Mouse (Mus musculus) CH12.LX (cell line): ENCODE data around the gene AI467606. TPM values are rescaled to one million over a fixed set of nuclear protein-coding genes. Genes with fewer than 3 reads are reported as not detected.

Experiments used
- DNase-seq: peaks from one replicate; pipeline ENCODE4 v3.0.0-alpha.2; 2013; ENCODE audit errors: extremely low read depth
- H3K27ac ChIP-seq: 2 replicates; pipeline ENCODE4 v1.5.1; 2012; ENCODE audit warnings: low read depth, mild to moderate bottlenecking, control low read depth, moderate library complexity; ENCODE audit not compliant: insufficient read depth
- H3K27me3 ChIP-seq: replicated peaks from 2 replicates; pipeline ENCODE3; 2012; ENCODE audit warnings: inconsistent platforms
- H3K36me3 ChIP-seq, 2 experiments: replicated peaks in 1 of 2; 2 replicates each; pipeline versions ENCODE3 to v1.6.1; 2012; ENCODE audit warnings: inconsistent platforms in 1 of 2, low read length in 1 of 2, mild to moderate bottlenecking in 1 of 2, mixed read lengths in 1 of 2, moderate library complexity in 1 of 2; ENCODE audit not compliant: control insufficient read depth in 1 of 2, insufficient read depth in 1 of 2
- H3K4me1 ChIP-seq, 2 experiments: 2 replicates each; pipeline ENCODE4 v1.6.1; 2012; ENCODE audit warnings: inconsistent platforms in 1 of 2, moderate library complexity in 1 of 2; ENCODE audit not compliant: insufficient read depth in 2 of 2, control insufficient read depth in 1 of 2
- H3K4me2 ChIP-seq: 2 replicates; pipeline ENCODE4 v1.6.1; 2012; ENCODE audit warnings: low read depth, mild to moderate bottlenecking, control low read depth; ENCODE audit not compliant: poor library complexity, insufficient read depth, severe bottlenecking
- H3K4me3 ChIP-seq, 3 experiments: fragments of 150-350 bp in 1 of 3; sonication (generic) in 1 of 3; replicated peaks in 1 of 3; 2 replicates each; pipeline versions ENCODE3 to v1.5.1; 2011 to 2012; ENCODE audit warnings: low read depth in 2 of 3, low read length in 2 of 3, mild to moderate bottlenecking in 2 of 3, moderate library complexity in 2 of 3, control low read depth in 1 of 3, improper control_type of control experiment in 1 of 3, inconsistent platforms in 1 of 3, mixed read lengths in 1 of 3; ENCODE audit not compliant: poor library complexity in 1 of 3
- H3K79me2 ChIP-seq: replicated peaks from 2 replicates; pipeline ENCODE4 v1.6.1; 2012; ENCODE audit warnings: mild to moderate bottlenecking, moderate library complexity; ENCODE audit not compliant: control insufficient read depth, poor library complexity, insufficient read depth, severe bottlenecking; ENCODE audit errors: extremely low read depth
- H3K9ac ChIP-seq: 2 replicates; pipeline ENCODE4 v1.6.1; 2012; ENCODE audit warnings: low read depth, mild to moderate bottlenecking, control low read depth, moderate library complexity; ENCODE audit not compliant: insufficient read depth
- H3K9me3 ChIP-seq: replicated peaks from 2 replicates; pipeline ENCODE3; 2012; ENCODE audit warnings: low read length, inconsistent platforms, mixed read lengths
- CHD2 ChIP-seq: IDR thresholded peaks from 2 replicates; pipeline ENCODE4 v1.6.1; 2011; ENCODE audit warnings: low read length, improper control_type of control experiment
- ELF1 ChIP-seq: IDR thresholded peaks from 2 replicates; pipeline ENCODE4 v1.6.1; 2014; ENCODE audit warnings: low read depth, mild to moderate bottlenecking, inconsistent platforms, low read length, improper control_type of control experiment
- EP300 ChIP-seq: IDR thresholded peaks from 2 replicates; pipeline ENCODE4 v1.6.1; 2011; ENCODE audit warnings: low read length, improper control_type of control experiment
- ETS1 ChIP-seq: conservative IDR thresholded peaks from 2 replicates; pipeline ENCODE4 v1.6.1; 2012; ENCODE audit warnings: low read depth, mild to moderate bottlenecking, inconsistent platforms, low read length, improper control_type of control experiment, moderate library complexity
- KAT2A ChIP-seq: IDR thresholded peaks from 2 replicates; pipeline ENCODE4 v1.6.1; 2012; ENCODE audit warnings: low read length, improper control_type of control experiment, inconsistent platforms; ENCODE audit not compliant: insufficient replicate concordance
- MAFK ChIP-seq: IDR thresholded peaks from 2 replicates; pipeline ENCODE4 v1.6.1; 2011; ENCODE audit warnings: low read length, improper control_type of control experiment; ENCODE audit not compliant: insufficient replicate concordance
- MAX ChIP-seq: IDR thresholded peaks from 2 replicates; pipeline ENCODE4 v1.6.1; 2011; ENCODE audit warnings: low read length, improper control_type of control experiment
- MEF2A ChIP-seq: IDR thresholded peaks from 2 replicates; pipeline ENCODE4 v1.6.1; 2014; ENCODE audit warnings: low read depth, mild to moderate bottlenecking, inconsistent platforms, low read length, improper control_type of control experiment, borderline replicate concordance
- MXI1 ChIP-seq: IDR thresholded peaks from 2 replicates; pipeline ENCODE4 v1.6.1; 2011; ENCODE audit warnings: mild to moderate bottlenecking, low read depth, low read length, improper control_type of control experiment
- MYC ChIP-seq: IDR thresholded peaks from 2 replicates; pipeline ENCODE4 v1.6.1; 2011; ENCODE audit warnings: low read depth, mild to moderate bottlenecking, improper control_type of control experiment, low read length
- NELFE ChIP-seq: IDR thresholded peaks from 2 replicates; pipeline ENCODE4 v1.6.1; 2011; ENCODE audit warnings: low read depth, low read length, improper control_type of control experiment
- NRF1 ChIP-seq: IDR thresholded peaks from 2 replicates; pipeline ENCODE4 v1.6.1; 2014; ENCODE audit warnings: low read depth, mild to moderate bottlenecking, inconsistent platforms, low read length, improper control_type of control experiment, moderate library complexity
- PAX5 ChIP-seq: IDR thresholded peaks from 2 replicates; pipeline ENCODE4 v1.6.1; 2012; ENCODE audit warnings: low read length, inconsistent platforms, mixed read lengths
- RAD21 ChIP-seq: IDR thresholded peaks from 2 replicates; pipeline ENCODE4 v1.6.1; 2011; ENCODE audit warnings: low read depth, mild to moderate bottlenecking, low read length, improper control_type of control experiment, moderate library complexity
- TCF12 ChIP-seq: IDR thresholded peaks from 2 replicates; pipeline ENCODE4 v1.6.1; 2014; ENCODE audit warnings: low read depth, mild to moderate bottlenecking, inconsistent platforms, low read length, improper control_type of control experiment
- UBTF ChIP-seq: IDR thresholded peaks from 2 replicates; pipeline ENCODE4 v1.6.1; 2012; ENCODE audit warnings: low read depth, mild to moderate bottlenecking, inconsistent platforms, low read length, improper control_type of control experiment, moderate library complexity
- ZC3H11A ChIP-seq: IDR thresholded peaks from 2 replicates; pipeline ENCODE4 v1.6.1; 2012; ENCODE audit warnings: low read depth, mild to moderate bottlenecking, inconsistent platforms, low read length, improper control_type of control experiment
- ZNF384 ChIP-seq: IDR thresholded peaks from 2 replicates; pipeline ENCODE4 v1.6.1; 2012; ENCODE audit warnings: low read depth, low read length, improper control_type of control experiment, inconsistent platforms
- dilution Hi-C: fragments of 300-500 bp; cut with MboI; formaldehyde crosslinking; loops from 2 replicates; pipeline ENCODE4 v1.14.3; 2020; ENCODE audit warnings: low sequenced_read_pairs; ENCODE audit not compliant: extremely low pct_unique_long_range_greater_than_20kb, extremely low pct_ligation_motif_present
- in situ Hi-C: fragments of 300-500 bp; cut with MboI; formaldehyde crosslinking; loops from 3 replicates; pipeline ENCODE4 v1.14.3; 2019; ENCODE audit warnings: low sequenced_read_pairs, low pct_ligation_motif_present, low pct_unique_long_range_greater_than_20kb, mixed read lengths
- polyA plus RNA-seq: library from polyadenylated mRNA; unstranded; fragments of >175 nt; gene quantifications from 2 replicates; pipeline ENCODE4 v1.2.1, GENCODE M21; 2012; ENCODE audit warnings: low read depth; ENCODE audit not compliant: insufficient read length
- total RNA-seq, 2 experiments: library from RNA; depleted of rRNA; stranded (reverse); fragments of 300-350 nt in 1 of 2; fragments of >200 nt in 1 of 2; gene quantifications; 2 replicates each; pipeline ENCODE4 v1.2.3; 2012 to 2014

Gene AI467606
- total and polyA plus RNA-seq, 3 experiments: 15.7 to 26.4 (median 20.5) TPM

DNA sequence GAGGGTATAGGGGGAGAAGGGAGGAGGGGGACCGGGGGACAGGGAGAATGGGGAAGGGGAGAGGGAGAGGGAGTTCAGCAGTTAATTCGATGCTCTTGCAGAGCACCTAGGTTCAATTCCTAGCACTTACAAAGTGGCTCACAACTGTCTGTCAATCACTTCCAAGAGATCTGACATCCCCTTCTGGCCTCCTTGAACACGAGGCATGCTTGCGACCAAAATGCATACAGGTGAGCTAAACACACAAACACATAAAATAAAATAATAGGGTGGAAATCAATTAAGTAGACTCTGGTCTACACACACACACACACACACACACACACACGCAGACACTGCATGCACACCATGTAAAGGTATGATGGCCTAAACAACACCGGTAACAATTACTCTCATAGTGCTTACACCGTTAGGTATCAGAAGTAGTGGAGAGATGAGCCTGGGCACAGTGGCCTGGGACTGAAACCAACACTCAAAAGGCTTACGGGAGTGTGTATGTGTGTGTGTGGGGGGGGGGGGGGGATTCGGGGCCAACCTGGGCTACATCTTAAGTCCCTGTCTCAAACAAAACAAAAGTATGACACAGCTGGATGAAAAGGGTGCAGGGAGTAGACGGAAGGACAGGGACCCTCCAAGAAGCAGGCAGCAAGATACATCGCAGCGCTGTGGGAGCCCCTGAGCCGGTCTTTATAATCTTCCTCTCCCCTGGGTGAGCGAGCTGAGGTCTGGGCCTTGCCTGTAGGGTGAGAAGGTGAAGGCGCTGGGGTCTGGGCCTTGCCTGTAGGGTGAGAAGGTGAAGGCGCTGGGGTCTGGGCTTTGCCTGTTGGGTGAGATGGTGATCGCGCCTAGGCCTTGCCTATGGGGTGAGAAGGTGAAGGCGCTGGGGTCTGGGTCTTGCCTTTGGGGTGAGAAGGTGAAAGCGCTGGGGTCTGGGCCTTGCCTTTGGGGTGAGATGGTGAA, 725 bp upstream of the AI467606 start:
- Histone ChIP-seq H3K4me3 (peak overlapping the region; percentile 78 to 91 (median 87)), H3K79me2 (peaks cover 19% of the 10 kb centered on the region), H3K36me3 (peaks cover 21 to 28% of the 10 kb centered on the region in 2 experiments), H3K9me3 (no peaks in the 10 kb centered on the region), H3K4me1 (peaks cover 11 to 39% of the 10 kb centered on the region in 2 experiments), H3K27ac (peak overlapping the region; percentile 93), H3K4me2 (peak overlapping the region; percentile 56), H3K9ac (peak overlapping the region; percentile 86), H3K27me3 (no peaks in the 10 kb centered on the region)
- DNase-seq: no peak
- in situ Hi-C loops: no loop called here
- TF ChIP-seq MAX (peak; percentile 40; the same call in 1 of the 2 replicates), MXI1 (peak; percentile 54; the same call in 1 of the 2 replicates), RAD21 (no peak; the same call in 1 of the 2 replicates)
- dilution Hi-C loops: no loop called here

- H3K9me3 ChIP-seq: peaks cover 5% of the 10 kb centered on the region
- no peak overlapping the region for H3K9ac ChIP-seq
- H3K27ac ChIP-seq: no peak overlapping the region
- dilution Hi-C loops (no loop called here), in situ Hi-C loops (no loop called here)
- H3K79me2 ChIP-seq: peaks cover 19% of the 10 kb centered on the region
- no peak overlapping the region for H3K4me3 ChIP-seq
- peaks cover 11 to 36% of the 10 kb centered on the region in 2 experiments for H3K4me1 ChIP-seq
- TF ChIP-seq UBTF: no peak
- TF ChIP-seq ZNF384: 0 out of 2 replicates have a peak, but pooled peaks have one; percentile 16
- H3K36me3 ChIP-seq: peaks cover 21 to 30% of the 10 kb centered on the region in 2 experiments
- no peaks in the 10 kb centered on the region for H3K27me3 ChIP-seq
- H3K4me2 ChIP-seq: no peak overlapping the region
- no peak for DNase-seq
Measured at GRCm38 (mm10) chr7:127093914-127094313, 2.8 kb downstream of the AI467606 start.

GRCm38 (mm10) chr7:127096456-127096855, 5.3 kb downstream of the AI467606 start:
- no peaks in the 10 kb centered on the region for H3K27me3 ChIP-seq
- H3K9ac ChIP-seq: no peak overlapping the region
- H3K79me2 ChIP-seq: peaks cover 18% of the 10 kb centered on the region
- in situ Hi-C loops: no loop called here
- H3K4me3 ChIP-seq: no peak overlapping the region
- no peak overlapping the region for H3K27ac ChIP-seq
- peaks cover 9 to 23% of the 10 kb centered on the region in 2 experiments for H3K4me1 ChIP-seq
- no peak for DNase-seq
- no peak for TF ChIP-seq ZNF384
- TF ChIP-seq ZC3H11A: no peak
- TF ChIP-seq MAX: no peak
- TF ChIP-seq KAT2A: no peak
- no peak for TF ChIP-seq EP300
- no peak for TF ChIP-seq NRF1
- TF ChIP-seq ETS1: no peak
- no peak for TF ChIP-seq UBTF
- no peak for TF ChIP-seq MAFK
- no peak for TF ChIP-seq ELF1
- no peak for TF ChIP-seq RAD21
- no peak for TF ChIP-seq MYC
- TF ChIP-seq CHD2: no peak
- no peak for TF ChIP-seq TCF12
- no peak for TF ChIP-seq MEF2A
- TF ChIP-seq MXI1: no peak
- no peak for TF ChIP-seq NELFE
- no peak for TF ChIP-seq PAX5
- H3K9me3 ChIP-seq: peaks cover 6% of the 10 kb centered on the region
- H3K4me2 ChIP-seq: no peak overlapping the region
- H3K36me3 ChIP-seq: peaks cover 21 to 30% of the 10 kb centered on the region in 2 experiments
- dilution Hi-C loops: no loop called here
